Mouse (Mus musculus): ENCODE results near the gene Taar7f.
"Not testable (repeated sequence)": the region's sequence is repeated elsewhere in the genome, so short reads cannot be mapped to it uniquely, and the experiment has no call there.

- TF ChIP-seq POLR2A (IDR thresholded peaks at IDR 0.05; ENCODE audit: low read depth, low read length); CTCF (conservative IDR thresholded peaks at IDR 0.05; ENCODE audit: insufficient read depth, insufficient read length, low read depth, low read length): not testable (repeated sequence)
Observed at GRCm38 (mm10) chr10:24074751-24075150, 25.4 kb downstream of the Taar7f start.
